Mouse (Mus musculus) myocyte (in vitro differentiated cells): ENCODE data around the gene Arnt2.

Experiments used
- CEBPB ChIP-seq: IDR thresholded peaks from 2 replicates; pipeline ENCODE4 v1.6.1; 2011; ENCODE audit warnings: mild to moderate bottlenecking, moderate library complexity; ENCODE audit not compliant: poor library complexity, insufficient read depth, severe bottlenecking
- E2F4 ChIP-seq: IDR thresholded peaks from one replicate; pipeline ENCODE4 v1.6.1; 2011; ENCODE audit warnings: mild to moderate bottlenecking, control low read depth, moderate library complexity; ENCODE audit not compliant: insufficient read depth
- MAX ChIP-seq: IDR thresholded peaks from one replicate; pipeline ENCODE4 v1.6.1; 2011; ENCODE audit warnings: low read depth, mild to moderate bottlenecking, control low read depth
- MYOD1 ChIP-seq, 3 experiments: IDR thresholded peaks; one replicate each; pipeline ENCODE4 v1.6.1; 2011; ENCODE audit warnings: control low read depth in 2 of 3, low read depth in 2 of 3, mild to moderate bottlenecking in 2 of 3, moderate library complexity in 1 of 3; ENCODE audit not compliant: insufficient read length in 2 of 3, control insufficient read depth in 1 of 3
- MYOG ChIP-seq, 3 experiments: IDR thresholded peaks; one replicate each; pipeline ENCODE4 v1.6.1; 2011; ENCODE audit warnings: control low read depth in 2 of 3, low read depth in 2 of 3, mild to moderate bottlenecking in 2 of 3; ENCODE audit not compliant: insufficient read length in 2 of 3, control insufficient read depth in 1 of 3, insufficient read depth in 1 of 3
- POLR2A ChIP-seq: IDR thresholded peaks from one replicate; pipeline ENCODE4 v1.6.1; 2011; ENCODE audit warnings: low read depth, mild to moderate bottlenecking, control low read depth, moderate library complexity; ENCODE audit not compliant: insufficient read length
- POLR2AphosphoS2 ChIP-seq: IDR thresholded peaks from one replicate; pipeline ENCODE4 v1.6.1; 2011; ENCODE audit warnings: low read depth, control low read depth; ENCODE audit not compliant: insufficient read length
- REST ChIP-seq: IDR thresholded peaks from one replicate; pipeline ENCODE4 v1.6.1; 2011; ENCODE audit warnings: mild to moderate bottlenecking, control low read depth, moderate library complexity; ENCODE audit not compliant: insufficient read depth, insufficient read length
- TCF12 ChIP-seq: IDR thresholded peaks from one replicate; pipeline ENCODE4 v1.6.1; 2011; ENCODE audit warnings: mild to moderate bottlenecking, control low read depth; ENCODE audit not compliant: poor library complexity, insufficient read depth, severe bottlenecking
- TCF3 ChIP-seq: IDR thresholded peaks from one replicate; pipeline ENCODE4 v1.6.1; 2011; ENCODE audit warnings: low read depth, control low read depth; ENCODE audit not compliant: insufficient read length
- USF1 ChIP-seq: IDR thresholded peaks from one replicate; pipeline ENCODE4 v1.6.1; 2011; ENCODE audit warnings: low read depth, mild to moderate bottlenecking, control low read depth, moderate library complexity

GRCm38 (mm10) chr7:84197208-84197860 lies 212.6 kb downstream of the Arnt2 start:
- no peak for TF ChIP-seq POLR2A
- no peak for TF ChIP-seq TCF12
- no peak for TF ChIP-seq POLR2AphosphoS2
- no peak for TF ChIP-seq E2F4
- peak; percentile 80 for TF ChIP-seq CEBPB
- no peak for TF ChIP-seq MYOG (IDR thresholded peaks at IDR 0.05; ENCODE audit: control insufficient read depth in 1 of 3, insufficient read depth in 1 of 3, insufficient read length in 2 of 3, low read depth in 2 of 3)
- TF ChIP-seq MYOD1 (IDR thresholded peaks at IDR 0.05; ENCODE audit: control insufficient read depth in 1 of 3, insufficient read length in 2 of 3, low read depth in 2 of 3) = no peak
- no peak for TF ChIP-seq MAX
- no peak for TF ChIP-seq USF1
- TF ChIP-seq TCF3 = no peak
- no peak for TF ChIP-seq REST
